Mouse (Mus musculus) lung, adult 2 months (tissue): ENCODE data around the gene Pafah2.

ENCODE experiments used
- CTCF ChIP-seq: fragments of 200-500 bp; IDR thresholded peaks from 2 replicates; pipeline ENCODE4 v1.5.1; 2011; ENCODE audit warnings: mild to moderate bottlenecking, low read length, control low read depth; ENCODE audit not compliant: insufficient read depth
- POLR2A ChIP-seq: fragments of 200-500 bp; IDR thresholded peaks from 2 replicates; pipeline ENCODE4 v1.6.1; 2011; ENCODE audit warnings: low read depth, mild to moderate bottlenecking, control low read depth, low read length, borderline replicate concordance; ENCODE audit errors: extremely low read depth

- TF ChIP-seq CTCF (no peak), POLR2A (no peak)
Observed at GRCm38 (mm10) chr4:134352929-134353328, 43.2 kb upstream of the Pafah2 start.
